Mouse (Mus musculus): ENCODE data around the gene Vil1. TPM values are rescaled to one million over a fixed set of nuclear protein-coding genes. Genes with fewer than 3 reads are reported as not detected.

Vil1 gene
- 2.4 TPM for total RNA-seq (2023)

DNA sequence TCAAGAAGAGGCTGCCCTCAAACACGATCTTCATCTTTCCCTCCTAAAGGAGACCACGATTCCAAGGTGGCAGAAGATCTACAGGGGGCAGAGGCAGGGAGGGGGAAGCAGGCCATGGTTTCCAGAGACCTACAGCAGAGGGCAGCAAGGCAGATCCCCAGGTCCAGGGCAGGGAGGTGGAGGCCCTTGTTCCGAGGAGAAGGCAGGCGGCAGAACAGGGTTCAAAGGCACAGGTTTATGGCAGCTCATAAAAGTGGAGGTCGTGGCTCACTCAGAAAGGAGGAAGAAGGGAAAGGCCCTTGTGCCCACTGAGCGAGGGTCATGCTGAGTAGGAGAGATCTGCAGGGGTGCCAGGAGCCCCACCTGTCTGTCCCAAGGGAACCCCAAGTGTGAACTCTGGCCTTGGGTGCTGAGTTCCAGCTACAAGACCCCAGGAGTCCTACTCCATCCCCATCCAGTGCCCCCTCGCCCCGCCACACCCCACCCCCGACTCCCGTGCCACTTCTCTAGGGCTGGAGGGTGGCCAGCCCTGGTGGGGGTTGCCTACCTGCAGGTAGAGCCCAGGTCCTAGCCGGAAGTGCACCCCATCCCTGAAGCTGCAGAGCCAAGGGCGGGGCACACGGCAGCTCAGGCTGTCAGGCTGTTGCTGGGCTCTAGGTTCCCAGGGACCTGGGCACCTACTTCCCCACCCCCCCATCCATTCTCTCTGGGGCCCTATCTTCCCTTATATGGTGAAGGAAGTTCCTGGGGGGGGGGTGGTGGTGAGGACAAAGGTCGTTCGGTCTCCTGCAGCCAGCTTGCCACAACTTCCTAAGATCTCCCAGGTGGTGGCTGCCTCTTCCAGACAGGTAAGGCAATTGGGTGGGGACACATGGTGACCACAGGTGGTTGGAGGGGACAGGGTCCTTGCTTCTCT, at the start of gene Vil1:
Gene Vil1, plus strand, starts transcription at position 788 of the 916 bp plus-strand sequence.

DNA sequence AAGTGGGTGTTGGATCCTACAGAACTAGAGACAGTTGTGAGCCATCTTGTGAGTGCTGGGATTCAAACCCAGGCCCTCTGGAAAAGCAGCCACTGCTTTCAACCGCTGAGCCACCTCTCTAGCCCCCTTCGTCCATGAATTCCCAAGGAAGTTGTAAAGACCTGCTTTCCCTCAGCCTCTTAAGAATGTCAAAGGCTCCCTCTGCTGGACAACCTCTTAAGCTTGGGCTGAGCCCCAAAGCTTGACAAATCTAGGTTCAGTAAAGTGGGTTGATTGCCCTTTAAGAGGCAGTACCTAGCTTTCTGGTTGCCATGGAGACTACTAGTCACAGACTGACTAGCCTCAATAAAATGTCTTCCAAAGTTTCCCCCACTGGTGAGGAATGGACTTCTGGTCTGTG, 47.4 kb upstream of the Vil1 start, which contains the start of gene Catip:
Gene Catip, plus strand, starts transcription at position 297 of the 400 bp plus-strand sequence.

DNA sequence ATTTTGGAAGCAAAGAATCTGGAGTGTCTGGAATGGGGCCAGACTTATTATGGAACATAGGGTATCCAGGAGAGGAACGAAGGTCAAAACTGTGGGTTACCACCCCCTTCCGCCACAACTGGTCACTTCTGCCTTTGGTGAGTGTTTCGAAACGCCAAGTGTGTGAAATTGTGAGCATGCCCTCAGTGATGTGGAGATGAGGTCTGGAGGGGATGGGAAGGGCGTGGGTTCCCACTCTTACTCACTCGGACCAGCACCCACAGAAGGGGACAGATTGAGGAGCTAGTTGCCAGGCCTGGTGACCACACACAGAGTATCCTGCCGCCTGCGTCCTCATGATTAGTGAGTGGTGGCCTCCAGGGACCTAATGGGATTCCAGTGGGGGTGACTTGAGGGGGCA, 34.2 kb upstream of the Vil1 start, which contains the start of gene Slc11a1:
Gene Slc11a1, plus strand, starts transcription at position 216 of the 400 bp plus-strand sequence.

GRCm38 (mm10) chr1:74390924-74391748, 18.0 kb upstream of the Vil1 start, which contains the start of gene Ctdsp1:
Gene Ctdsp1, plus strand, starts transcription at chr1:74391509.

Other genes starting within 250 kb of the Vil1 start
- gene Cxcr1, start 214.7 kb upstream of the Vil1 start, total RNA-seq (2023) = not detected
- 357 TPM for gene Arpc2, start 173.3 kb upstream of the Vil1 start, total RNA-seq (2023)
- gene Gpbar1, start 130.8 kb upstream of the Vil1 start, total RNA-seq (2023) = 0.98 TPM
- gene Aamp, start 124.6 kb upstream of the Vil1 start, total RNA-seq (2023) = 139 TPM
- gene Pnkd, start 124.4 kb upstream of the Vil1 start, total RNA-seq (2023) = 25.7 TPM
- 1.4 TPM for gene Tmbim1, start 103.8 kb upstream of the Vil1 start, total RNA-seq (2023)
- gene Catip, start 47.3 kb upstream of the Vil1 start, total RNA-seq (2023) = not detected
- gene Slc11a1, start 34.2 kb upstream of the Vil1 start, total RNA-seq (2023) = 2.9 TPM
- 104 TPM for gene Ctdsp1, start 17.9 kb upstream of the Vil1 start, total RNA-seq (2023)
- gene Cnot9, start 96.7 kb downstream of the Vil1 start, total RNA-seq (2023) = 32.7 TPM
- gene Plcd4, start 133.5 kb downstream of the Vil1 start, total RNA-seq (2023) = 0.37 TPM
- 27.3 TPM for gene Usp37, start 134.9 kb downstream of the Vil1 start, total RNA-seq (2023)
- gene Zfp142, start 178.9 kb downstream of the Vil1 start, total RNA-seq (2023) = 46.5 TPM
- gene Bcs1l, start 178.9 kb downstream of the Vil1 start, total RNA-seq (2023) = 10.9 TPM
- gene Rnf25, start 192.0 kb downstream of the Vil1 start, total RNA-seq (2023) = 51.3 TPM
- not detected for gene Stk36, start 192.1 kb downstream of the Vil1 start, total RNA-seq (2023)